Mouse (Mus musculus) Patski (cell line): ENCODE results near the gene Gm49425. TPM values are rescaled to one million over a fixed set of nuclear protein-coding genes. Genes with fewer than 3 reads are reported as not detected.
A peak's percentile ranks its signal among the peaks of the same experiment; 100 is the strongest.
"Not testable (repeated sequence)": the region's sequence is repeated elsewhere in the genome, so short reads cannot be mapped to it uniquely, and the experiment has no call there.

ENCODE experiments used
- ATAC-seq: fragments of 100-300 bp; one replicate; pipeline ENCODE4 v1.8.0; 2021
- CTCF ChIA-PET: fragments of 350-600 bp; sonication (Branson Sonifier 250); formaldehyde crosslinking; loops from one replicate; lab custom pipeline; 2022; ENCODE audit warnings: inconsistent platforms; lab: Charles Lee
- POLR2A ChIA-PET: fragments of 350-600 bp; sonication (Branson Sonifier 250); formaldehyde crosslinking; loops from one replicate; lab custom pipeline; 2022; ENCODE audit warnings: antibody characterized with exemption, inconsistent platforms; lab: Charles Lee
- DNase-seq: peaks from one replicate; pipeline ENCODE4 v3.0.0-alpha.2; 2011; ENCODE audit warnings: low read depth, low spot score
- H3K27me3 ChIP-seq: fragments of 371-371 bp; one replicate; pipeline ENCODE4 v1.5.1; 2021
- CTCF ChIP-seq: fragments of 100-300 bp; IDR thresholded peaks from one replicate; pipeline ENCODE4 v1.5.1; 2021
- in situ Hi-C: fragments of 300-500 bp; cut with MboI; formaldehyde crosslinking; loops from 3 replicates; pipeline ENCODE4 v1.11.1; 2018; ENCODE audit warnings: low pct_unique_long_range_greater_than_20kb, mixed read lengths
- polyA plus RNA-seq: library from polyadenylated mRNA; unstranded; gene quantifications from one replicate; pipeline ENCODE4 v1.2.3, GENCODE M21; 2021

Gene Gm49425
- not detected for polyA plus RNA-seq

DNA sequence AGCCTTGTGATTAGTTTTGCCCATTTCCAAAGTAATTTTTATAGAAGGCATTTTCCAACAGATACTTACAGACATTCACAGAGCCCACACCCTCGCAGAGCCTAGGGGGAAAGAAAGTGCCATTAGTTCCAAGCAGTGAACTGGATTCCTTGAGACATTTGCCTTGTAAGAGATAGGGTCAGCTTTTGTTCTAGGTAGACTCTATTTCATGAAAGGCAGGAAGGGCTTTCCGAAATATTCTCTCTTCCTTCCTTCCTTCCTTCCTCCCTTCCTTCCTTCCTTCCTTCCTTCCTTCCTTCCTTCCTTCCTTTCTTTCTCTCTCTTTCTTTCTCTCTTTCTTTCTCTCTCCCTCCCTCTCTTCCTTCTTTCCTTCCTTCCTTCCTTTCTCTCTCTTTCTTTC, at the start of gene Gm49425:
Gene Gm49425 (minus strand): TSS at position 101 of the 400 bp plus-strand sequence.
- in situ Hi-C loops, CTCF ChIA-PET, H3K27me3 ChIP-seq, POLR2A ChIA-PET, DNase-seq, ATAC-seq: not testable (repeated sequence)

DNA sequence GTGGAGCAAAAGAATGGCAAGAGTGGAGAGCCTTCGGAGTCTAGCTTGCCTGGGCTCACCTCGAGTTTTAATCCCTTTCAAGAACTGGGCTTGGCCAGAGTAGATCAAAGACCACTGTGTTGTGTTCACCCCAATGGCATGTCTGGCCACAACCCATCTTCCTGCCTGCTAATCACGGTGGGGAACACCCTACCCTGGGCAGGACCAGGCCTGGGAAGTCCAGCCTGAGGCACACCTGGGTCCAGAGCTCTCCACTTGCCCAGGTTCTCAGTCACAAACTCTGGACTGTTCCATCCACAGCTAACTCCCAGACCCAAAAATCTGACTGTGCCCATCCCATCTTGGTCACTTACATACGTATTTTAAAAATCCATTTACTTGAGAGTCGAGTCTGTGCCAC, 45.8 kb upstream of the Gm49425 start, which contains the start of gene Krt90:
Gene Krt90 (minus strand): TSS at position 101 of the 400 bp plus-strand sequence.
- in situ Hi-C loops: no loop called here
- no peak for DNase-seq
- no peak for TF ChIP-seq CTCF
- CTCF ChIA-PET: no interaction called here
- ATAC-seq: no peak
- POLR2A ChIA-PET: no interaction called here
- peaks cover 26% of the 10 kb centered on the region for H3K27me3 ChIP-seq

DNA sequence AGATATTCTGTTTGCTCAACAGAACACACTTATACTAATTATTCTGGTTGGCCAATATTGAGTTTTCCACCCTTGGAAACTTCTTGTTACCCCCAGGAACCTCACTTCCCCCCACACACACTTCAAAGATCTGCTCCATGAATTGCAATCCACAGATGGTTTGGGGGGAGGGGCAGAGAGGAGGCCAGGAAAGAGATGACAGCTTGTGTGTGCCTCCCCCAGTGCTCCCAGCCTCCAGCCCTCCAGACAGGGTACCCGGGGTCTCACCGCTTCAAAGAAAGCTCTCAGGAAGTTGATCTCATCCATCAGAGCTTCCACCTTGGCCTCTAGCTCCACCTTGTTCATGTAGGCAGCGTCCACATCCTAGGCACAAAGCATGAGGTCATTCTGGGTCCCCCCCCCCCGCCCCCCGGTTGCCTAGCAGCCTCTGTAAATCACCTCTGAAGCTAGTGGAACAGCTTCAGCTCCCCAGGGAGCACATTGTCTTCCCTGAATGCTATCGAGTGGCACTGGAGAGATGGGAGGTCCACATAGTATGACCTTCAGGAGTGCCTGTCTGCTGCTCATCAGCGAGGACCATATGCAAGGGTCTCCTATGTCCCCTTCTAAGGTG, 41.1 kb upstream of the Gm49425 start:
- POLR2A ChIA-PET: no interaction called here
- in situ Hi-C loops: no loop called here
- H3K27me3 ChIP-seq: peaks cover 11% of the 10 kb centered on the region
- DNase-seq (no peak), ATAC-seq (no peak)
- no peak for TF ChIP-seq CTCF
- CTCF ChIA-PET: no interaction called here

DNA sequence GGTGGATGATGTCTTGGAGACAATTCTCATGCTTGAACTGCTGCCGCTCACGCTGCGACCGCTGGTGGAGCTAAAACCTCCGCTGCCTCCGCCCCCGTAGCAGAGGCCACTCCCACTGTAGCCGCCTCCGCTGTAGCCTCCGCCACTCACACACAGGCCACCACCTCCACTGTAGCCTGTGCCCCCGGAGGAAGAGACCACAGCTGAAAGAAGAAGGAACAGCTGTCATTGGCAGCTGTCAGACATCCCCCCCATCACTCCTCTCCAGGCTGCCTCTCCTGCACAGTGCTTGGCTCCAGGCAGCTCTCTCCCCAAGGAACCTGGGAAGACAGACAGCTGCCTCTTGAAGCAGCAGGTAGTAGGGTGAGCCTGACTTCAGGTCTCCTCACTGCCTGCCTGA, 36.1 kb upstream of the Gm49425 start:
- CTCF ChIA-PET: no interaction called here
- DNase-seq (no peak), ATAC-seq (no peak)
- in situ Hi-C loops: no loop called here
- POLR2A ChIA-PET: no interaction called here
- no peak for TF ChIP-seq CTCF
- H3K27me3 ChIP-seq: peaks cover 22% of the 10 kb centered on the region

DNA sequence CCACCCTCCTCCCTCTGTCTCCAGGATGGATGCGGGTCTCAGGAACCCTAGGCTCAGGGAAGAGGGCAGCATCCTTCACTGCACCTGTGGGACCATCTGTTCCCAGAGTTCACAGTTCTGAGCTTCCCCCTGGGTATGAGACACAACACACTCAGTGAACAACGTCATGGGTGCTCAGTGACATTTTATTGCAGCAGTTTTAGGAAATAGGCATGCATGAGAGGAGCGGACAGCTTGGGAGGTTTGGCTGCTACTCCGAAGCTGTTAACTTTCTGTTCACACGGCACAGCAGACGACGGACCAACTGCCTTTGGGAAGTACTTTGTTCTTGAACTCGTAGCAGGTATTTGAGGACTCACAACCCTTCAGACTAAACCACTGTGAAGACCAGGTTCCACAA, 35.1 kb upstream of the Gm49425 start:
- DNase-seq: no peak

DNA sequence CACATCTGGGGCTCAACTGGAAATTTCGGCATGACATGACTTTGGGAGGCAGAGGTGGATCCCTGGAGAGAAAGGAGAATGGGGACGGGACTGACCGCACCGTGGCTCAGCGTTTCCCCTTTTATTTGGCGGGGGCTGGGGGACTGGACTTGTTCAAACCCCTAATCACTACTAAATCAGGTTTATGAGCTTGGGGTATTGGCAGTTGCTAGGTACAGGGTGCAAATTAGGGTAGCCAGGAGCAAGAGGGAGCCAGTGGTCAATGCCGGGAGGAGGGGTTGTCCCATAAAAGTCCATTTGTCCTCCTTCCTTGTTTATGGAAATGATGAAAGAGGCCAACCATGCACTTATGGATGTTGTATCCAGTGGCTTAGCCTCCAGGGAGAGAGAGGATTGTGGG, 33.5 kb upstream of the Gm49425 start, which contains the start of gene Krt82:
Gene Krt82 (minus strand): TSS at position 101 of the 400 bp plus-strand sequence.
- POLR2A ChIA-PET: no interaction called here
- ATAC-seq (no peak), DNase-seq (no peak)
- in situ Hi-C loops: no loop called here
- TF ChIP-seq CTCF: no peak
- peaks cover 22% of the 10 kb centered on the region for H3K27me3 ChIP-seq
- CTCF ChIA-PET: no interaction called here

More for the DNA sequence above, 35.1 kb upstream of the Gm49425 start:
- peaks cover 22% of the 10 kb centered on the region for H3K27me3 ChIP-seq
- in situ Hi-C loops: no loop called here
- POLR2A ChIA-PET: no interaction called here
- no peak for TF ChIP-seq CTCF
- no peak for ATAC-seq
- CTCF ChIA-PET: no interaction called here

DNA sequence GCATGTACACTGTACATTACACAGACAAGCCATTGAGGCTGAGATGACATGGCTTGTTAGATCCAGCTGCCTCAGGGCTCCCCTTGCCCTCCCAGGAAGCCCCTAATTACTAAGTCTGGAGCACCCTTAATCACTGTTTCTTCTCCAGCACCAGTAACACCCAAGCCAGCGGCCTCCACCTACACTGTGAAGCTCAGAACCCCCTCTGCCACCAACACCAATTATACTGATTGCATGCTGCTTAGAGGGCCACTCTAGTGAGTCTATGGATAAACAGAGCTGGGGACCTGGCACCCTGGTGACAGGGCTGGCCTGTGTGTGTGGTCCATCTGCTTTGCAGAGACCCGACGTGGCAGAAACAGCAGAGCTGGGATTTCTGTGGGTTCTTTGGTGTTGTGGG, 27.4 kb upstream of the Gm49425 start:
- ATAC-seq (no peak), DNase-seq (no peak)
- H3K27me3 ChIP-seq: no peaks in the 10 kb centered on the region
- ChIA-PET POLR2A (no interaction called here), CTCF (no interaction called here)
- TF ChIP-seq CTCF: no peak
- in situ Hi-C loops: no loop called here

DNA sequence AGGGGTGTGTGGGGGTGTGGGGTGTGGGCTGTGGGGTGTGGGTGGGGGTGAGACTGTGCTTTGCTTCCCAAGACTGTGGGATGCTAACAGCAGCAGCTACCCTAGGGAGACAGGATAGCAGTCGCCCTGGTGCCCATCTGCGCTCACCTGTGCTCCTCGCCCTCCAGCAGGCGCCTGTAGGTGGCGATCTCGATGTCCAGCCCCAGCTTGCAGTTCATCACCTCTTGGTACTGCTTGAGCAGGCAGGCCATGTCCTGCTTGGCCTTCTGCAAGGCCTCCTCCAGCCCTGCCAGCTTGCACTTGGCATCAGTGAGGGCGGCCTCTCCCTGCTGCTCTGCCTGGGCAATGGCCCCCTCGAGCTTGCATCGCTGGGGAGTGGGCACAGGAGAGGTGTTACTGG, 25.5 kb upstream of the Gm49425 start:
- no peak for DNase-seq
- no peak for ATAC-seq
- no peaks in the 10 kb centered on the region for H3K27me3 ChIP-seq
- CTCF ChIA-PET: no interaction called here
- POLR2A ChIA-PET: no interaction called here
- TF ChIP-seq CTCF: no peak
- in situ Hi-C loops: no loop called here

DNA sequence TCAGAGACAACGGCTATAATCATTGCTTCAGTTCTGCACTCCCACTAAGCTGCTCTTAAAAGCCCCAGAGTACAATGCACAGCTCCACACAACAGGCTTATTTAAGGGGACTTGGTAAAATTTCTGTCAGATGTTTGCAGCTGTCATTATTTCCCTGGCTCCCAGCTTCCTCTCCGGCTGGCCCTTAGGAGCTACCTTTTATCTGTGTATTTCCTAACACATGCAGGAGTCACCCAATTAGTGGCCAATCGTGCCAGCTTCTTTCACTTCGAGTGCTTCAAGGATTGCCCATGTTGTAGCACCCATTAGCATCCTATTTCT, 21.5 kb upstream of the Gm49425 start:
- in situ Hi-C loops: no loop called here
- DNase-seq (no peak), ATAC-seq (no peak)
- TF ChIP-seq CTCF: no peak
- no peaks in the 10 kb centered on the region for H3K27me3 ChIP-seq
- CTCF ChIA-PET: no interaction called here
- POLR2A ChIA-PET: no interaction called here

DNA sequence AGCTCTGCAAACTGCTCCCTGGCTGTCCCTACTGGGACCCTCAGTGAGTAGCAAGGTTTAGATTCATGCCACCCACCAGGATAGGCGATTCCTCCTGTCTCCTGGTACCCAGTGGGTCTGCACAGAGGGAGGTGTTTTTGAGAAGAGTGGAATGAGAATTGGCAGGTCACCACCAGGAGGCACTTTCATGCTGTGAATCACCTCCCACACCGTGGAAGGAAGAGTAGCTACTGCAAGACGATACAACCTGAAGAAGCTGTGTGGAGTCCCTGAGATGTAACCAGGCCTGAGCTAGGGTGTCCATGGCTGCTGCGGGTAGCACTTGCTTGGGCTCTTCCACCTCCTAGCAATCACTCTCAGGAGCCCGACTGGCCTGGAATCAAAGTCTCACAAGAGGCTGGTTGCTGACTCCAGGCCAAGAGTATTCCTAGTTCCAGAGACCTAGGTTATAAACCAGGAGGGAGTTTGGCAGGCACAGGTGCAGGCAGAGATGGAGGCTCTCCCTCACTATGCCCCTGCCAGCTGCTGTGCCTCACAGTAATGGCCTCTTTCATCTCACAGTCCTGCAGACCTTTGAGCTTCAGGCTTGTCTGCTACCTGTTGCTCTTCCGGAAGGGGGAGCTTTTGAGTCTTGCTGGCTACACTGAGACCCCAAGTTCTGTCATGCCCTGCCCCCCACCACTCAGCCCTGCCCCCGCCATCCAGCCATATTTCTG, 21.0 kb upstream of the Gm49425 start:
- no peaks in the 10 kb centered on the region for H3K27me3 ChIP-seq
- no peak for ATAC-seq
- in situ Hi-C loops: no loop called here
- no peak for DNase-seq
- POLR2A ChIA-PET: no interaction called here
- no peak for TF ChIP-seq CTCF
- CTCF ChIA-PET: no interaction called here

DNA sequence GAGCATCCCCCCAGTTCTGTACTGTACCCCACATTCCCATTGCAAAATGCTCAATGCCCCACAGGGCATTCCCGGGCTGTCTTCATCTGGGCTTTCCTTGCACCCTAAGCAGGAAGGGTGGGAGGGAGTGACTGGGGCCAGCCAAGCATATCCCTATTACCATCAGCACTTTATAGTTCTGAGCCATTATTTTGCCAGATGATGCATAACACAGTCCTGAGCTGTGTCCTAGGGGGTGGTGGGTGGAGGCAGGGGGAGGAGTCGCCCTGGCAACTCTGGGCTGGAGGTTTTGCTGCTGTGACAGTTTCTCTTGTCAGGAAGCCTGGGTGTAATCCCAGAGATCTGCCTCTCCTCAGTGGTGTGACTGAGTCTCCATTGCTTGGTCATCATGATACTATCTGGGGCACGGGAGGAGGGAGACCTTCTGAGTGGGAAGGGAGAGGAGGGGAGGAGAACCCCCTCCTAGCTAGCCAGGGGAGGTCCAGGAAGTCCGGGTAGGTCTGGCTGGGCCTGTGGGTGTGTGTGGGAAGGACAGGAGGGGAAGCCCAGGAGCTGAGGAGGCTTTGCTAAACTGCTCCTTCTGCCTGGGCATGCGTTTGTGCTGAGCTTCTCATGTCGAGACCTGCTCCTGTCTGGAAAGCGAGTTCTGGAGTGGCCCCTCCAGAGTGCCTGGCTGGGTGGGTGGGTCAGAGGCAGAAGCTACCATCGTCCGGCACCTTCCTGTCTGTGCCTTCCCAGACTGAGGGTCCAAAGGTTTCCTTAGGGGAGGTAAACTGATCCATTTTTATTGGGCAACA, 19.2 kb upstream of the Gm49425 start:
- in situ Hi-C loops: no loop called here
- peak; percentile 37 for ATAC-seq
- H3K27me3 ChIP-seq: no peaks in the 10 kb centered on the region
- TF ChIP-seq CTCF: no peak
- ChIA-PET CTCF (no interaction called here), POLR2A (no interaction called here)
- DNase-seq: peak; percentile 44
